Mouse (Mus musculus): ENCODE measurements around the gene Peak1. TPM values are rescaled to one million over a fixed set of nuclear protein-coding genes. Genes with fewer than 3 reads are reported as not detected.

Peak1 gene
- total RNA-seq, 2 experiments from 2014 or later, result 10.8 to 18.2 TPM

DNA sequence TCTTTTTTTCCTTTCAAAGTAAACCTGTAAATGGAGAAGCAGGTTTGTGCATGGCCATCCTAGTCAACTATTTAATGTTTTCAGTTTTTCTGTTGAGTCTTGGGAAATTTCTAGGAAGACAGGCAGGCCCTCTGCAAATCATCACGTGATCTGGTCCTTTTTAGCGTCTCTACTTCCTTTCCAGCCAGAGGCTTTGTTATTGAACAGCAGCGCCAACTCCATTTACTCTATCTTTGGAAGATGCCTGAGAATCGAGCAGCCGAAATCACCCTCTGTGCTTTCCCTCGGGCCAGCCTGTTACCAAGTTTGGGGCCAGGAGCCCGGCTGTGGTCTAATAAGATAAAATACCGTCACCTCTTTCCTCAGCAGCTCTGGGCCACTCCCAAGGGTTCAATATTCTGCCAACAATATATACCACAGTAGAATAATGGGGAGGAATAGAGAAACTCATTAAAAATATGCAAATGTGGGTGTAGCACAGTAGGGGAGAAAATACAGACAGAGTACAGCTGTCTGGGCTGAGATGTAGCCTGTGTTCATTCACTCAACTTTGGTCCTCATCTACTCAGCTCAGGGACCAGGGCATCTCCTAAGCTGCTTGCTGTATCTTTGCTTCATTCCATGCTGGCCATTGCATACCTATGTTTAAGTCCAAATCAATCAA lies 237.6 kb downstream of the Peak1 start:
- intact Hi-C loops (cut with DNase I), result no loop called here
- no peak for TF ChIP-seq CTCF (IDR thresholded peaks at IDR 0.05)
- H3K4me3 ChIP-seq, result no peak overlapping the region; the same call in 1 of the 2 replicates
- no peak overlapping the region for H3K27ac ChIP-seq
- DNase-seq, result no peak

DNA sequence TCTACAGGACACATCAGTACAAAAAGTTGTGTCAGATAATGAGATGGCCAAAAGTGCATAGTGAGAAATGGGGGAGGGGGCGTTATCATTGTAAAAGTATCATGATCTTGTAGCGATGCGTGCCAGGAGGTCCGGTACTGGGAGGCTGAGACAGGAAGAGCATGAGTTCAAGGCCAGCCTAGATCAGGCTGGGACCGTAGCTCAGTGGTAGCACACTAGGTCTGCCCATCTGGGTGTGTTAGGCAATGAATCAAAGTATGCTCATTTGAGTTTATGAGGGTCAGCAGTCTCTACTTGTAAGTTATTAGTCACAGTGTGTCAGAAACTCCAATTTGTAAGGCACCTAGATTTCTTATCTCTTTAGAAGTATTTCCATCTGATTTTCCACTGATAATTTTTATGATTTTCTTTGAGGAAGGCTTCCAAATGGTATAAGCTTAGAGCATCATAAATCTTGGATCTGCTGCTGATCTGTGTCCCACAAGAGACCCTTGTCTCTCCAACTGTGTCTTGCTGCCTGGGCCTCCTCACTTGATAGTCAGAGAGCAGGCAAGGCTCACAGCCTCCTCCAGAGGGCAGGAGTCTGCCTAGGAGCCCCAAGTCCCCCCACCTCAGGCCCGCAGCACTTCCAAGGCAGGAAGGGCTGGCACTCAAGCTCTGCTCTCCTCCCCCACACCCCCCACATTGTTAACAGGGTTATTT lies 238.3 kb downstream of the Peak1 start:
- H3K27ac ChIP-seq, result no peak overlapping the region
- TF ChIP-seq CTCF (IDR thresholded peaks at IDR 0.05), result peak; percentile 44; the same call in 1 of the 2 replicates
- no peak overlapping the region for H3K4me3 ChIP-seq
- no peak for DNase-seq
- intact Hi-C loops (cut with DNase I), result no loop called here

DNA sequence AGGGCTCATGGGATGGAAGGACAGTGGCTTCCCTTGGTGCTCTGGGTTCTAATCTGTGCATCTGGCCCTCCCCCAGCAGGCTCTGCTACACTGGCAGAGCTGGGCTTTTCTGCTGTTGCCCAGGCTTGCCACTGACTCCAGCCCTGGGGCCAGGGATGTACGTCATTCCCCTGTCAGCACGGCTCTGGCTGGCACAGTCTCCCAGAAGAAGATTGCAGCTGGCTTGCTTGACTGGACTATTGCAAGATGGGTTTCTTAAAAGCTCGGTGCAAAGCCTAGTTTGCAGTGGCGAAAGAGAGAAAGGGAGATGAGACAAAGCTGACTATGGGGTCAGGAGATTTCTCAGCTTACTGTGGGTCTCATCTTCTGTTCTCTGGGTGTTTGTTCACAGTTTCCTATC lies 240.5 kb downstream of the Peak1 start:
- no peak overlapping the region for H3K4me3 ChIP-seq
- H3K27ac ChIP-seq, result no peak overlapping the region
- DNase-seq, result peak; percentile 40
- intact Hi-C loops (cut with DNase I), result no loop called here
- TF ChIP-seq CTCF (IDR thresholded peaks at IDR 0.05), result no peak

DNA sequence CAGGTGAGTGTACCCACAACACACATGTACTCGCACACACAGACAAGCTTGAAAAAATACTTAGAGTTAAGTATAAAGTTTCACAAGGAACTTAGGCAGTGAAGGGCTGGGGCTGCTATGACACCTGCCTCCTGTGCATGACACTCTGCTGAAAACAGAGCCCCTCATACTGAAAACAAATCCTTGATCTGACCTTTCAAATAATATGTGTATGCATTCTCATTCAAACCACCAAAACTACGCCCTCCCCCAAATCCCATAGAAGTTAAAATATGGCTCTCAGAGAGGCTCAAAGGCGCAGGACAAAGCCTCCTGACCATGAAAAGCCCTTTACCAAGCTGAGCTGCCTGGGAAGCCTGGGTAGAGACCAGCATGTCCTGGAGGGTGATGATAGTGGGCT lies 242.6 kb downstream of the Peak1 start:
- no peak for TF ChIP-seq CTCF (IDR thresholded peaks at IDR 0.05)
- Histone ChIP-seq H3K27ac (no peak overlapping the region), H3K4me3 (no peak overlapping the region)
- intact Hi-C loops (cut with DNase I), result no loop called here
- no peak for DNase-seq

- H3K4me3 ChIP-seq, result no peak overlapping the region
- intact Hi-C loops (cut with DNase I), result no loop called here
- TF ChIP-seq CTCF (IDR thresholded peaks at IDR 0.05), result no peak
- no peak overlapping the region for H3K27ac ChIP-seq
- no peak for DNase-seq
Measured at GRCm38 (mm10) chr9:56167690-56168089, 250.2 kb downstream of the Peak1 start.

DNA sequence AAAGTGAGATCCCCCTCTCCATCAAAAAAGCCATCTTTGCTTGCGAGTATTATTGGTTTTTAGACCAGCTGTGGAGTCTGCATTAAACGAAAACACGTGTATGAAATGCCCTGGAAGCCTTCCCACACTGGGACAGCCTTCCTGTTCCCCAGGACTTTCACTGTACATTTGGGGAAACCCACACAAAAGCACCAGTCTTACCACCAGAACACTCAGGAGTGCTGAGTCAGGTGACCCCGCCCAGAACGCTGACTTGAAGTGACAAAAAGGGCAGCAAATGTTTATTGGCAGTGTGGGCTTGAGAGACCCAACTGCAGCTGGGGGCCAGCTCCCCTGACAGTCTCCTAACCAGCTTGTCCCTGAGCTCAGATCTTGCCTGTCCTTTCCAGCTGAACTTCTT lies 251.7 kb downstream of the Peak1 start:
- TF ChIP-seq CTCF (IDR thresholded peaks at IDR 0.05), result no peak
- Histone ChIP-seq H3K27ac (no peak overlapping the region), H3K4me3 (no peak overlapping the region)
- intact Hi-C loops (cut with DNase I), result no loop called here
- no peak for DNase-seq

DNA sequence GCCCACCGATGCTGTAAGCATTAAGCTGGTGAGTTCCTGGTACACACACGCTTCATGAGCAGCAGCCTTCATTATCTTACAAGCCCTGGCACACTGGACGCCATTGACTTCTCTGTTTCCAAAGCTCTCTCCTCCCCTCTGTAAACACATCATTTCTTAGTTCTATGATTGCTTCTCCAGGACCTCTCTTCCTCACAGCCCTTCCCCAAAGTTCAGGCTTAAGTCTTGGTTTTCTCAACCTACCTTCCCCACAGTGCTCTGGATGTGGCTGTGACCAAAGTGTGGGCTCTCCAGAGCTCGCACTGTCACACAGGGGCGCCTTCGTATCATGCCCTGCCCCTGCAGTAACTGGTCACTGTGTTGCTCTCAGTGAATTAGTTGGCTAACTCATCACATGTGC lies 252.5 kb downstream of the Peak1 start, which contains the start of gene Tspan3:
Tspan3 (minus strand) TSS at position 101 of the 400 bp plus-strand sequence.
- DNase-seq, result no peak
- intact Hi-C loops (cut with DNase I), result no loop called here
- no peak for TF ChIP-seq CTCF (IDR thresholded peaks at IDR 0.05)
- Histone ChIP-seq H3K27ac (no peak within 1 kb of the TSS), H3K4me3 (no peak within 1 kb of the TSS)

DNA sequence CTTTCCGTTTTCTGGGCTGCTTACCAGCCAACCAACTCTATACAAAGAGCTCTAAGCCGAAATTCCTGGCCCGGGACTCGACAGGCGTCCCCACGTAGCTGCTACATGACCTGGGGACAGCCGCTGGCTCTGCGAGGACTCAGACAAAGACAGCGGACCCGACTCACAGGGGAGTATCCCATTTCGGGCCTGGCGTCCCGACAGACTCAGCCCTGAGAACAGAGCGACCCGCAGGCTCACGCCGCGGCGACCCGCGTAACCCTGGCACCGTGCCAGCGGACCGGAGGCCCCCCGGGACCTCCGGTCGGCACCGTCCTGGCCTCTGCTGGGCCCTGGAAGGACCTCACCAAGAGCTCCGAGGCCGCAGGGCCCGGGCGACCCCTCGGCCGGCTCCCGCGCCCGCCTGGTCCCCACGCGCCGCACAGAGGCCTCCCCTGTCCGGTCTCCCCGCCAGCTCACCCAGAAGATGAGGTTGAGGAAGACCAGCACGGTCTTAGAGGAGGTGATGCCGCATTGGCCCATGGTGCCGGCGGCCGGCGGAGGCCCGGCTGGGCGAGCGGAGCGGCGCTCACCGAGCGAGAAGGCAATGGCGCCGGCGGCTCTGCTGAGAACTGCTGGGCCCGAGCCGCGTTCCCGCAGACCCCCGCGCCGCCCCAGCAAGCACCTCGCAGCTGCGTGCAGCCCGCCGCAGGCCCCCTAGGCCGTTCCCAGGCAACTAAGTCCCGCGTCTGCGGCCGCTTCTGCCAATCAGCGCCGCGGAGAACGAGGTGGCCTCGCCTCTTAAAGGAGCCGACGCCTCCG lies 257.3 kb downstream of the Peak1 start:
- no peak for TF ChIP-seq CTCF (IDR thresholded peaks at IDR 0.05)
- H3K27ac ChIP-seq, result peak overlapping the region; percentile 95
- DNase-seq, result peak; percentile 95
- intact Hi-C loops (cut with DNase I), result no loop called here
- H3K4me3 ChIP-seq, result peak overlapping the region; percentile 94

GRCm38 (mm10) chr9:56159456-56159855 lies 258.4 kb downstream of the Peak1 start:
- no peak for TF ChIP-seq CTCF (IDR thresholded peaks at IDR 0.05)
- peak overlapping the region; percentile 94 for H3K4me3 ChIP-seq
- H3K27ac ChIP-seq, result peak overlapping the region; percentile 95
- DNase-seq, result no peak
- intact Hi-C loops (cut with DNase I), result no loop called here

DNA sequence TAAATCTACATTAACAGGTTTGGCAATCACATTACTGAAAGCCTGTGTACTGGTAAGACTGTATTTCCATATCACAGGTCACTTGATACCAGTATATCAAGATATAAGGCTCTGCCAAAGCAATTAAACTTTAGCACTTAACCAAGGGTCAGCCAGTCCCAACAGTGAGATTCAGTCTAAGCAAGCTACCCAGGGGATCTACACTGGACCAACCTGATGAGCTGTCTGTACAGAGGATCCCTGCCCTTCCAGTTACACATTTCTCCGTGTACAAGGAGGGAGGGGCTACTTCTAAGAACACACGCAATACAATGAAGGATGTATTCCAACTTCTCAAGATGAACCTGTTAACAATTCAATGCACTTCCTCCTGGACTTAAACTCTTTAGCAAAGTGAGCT lies 259.8 kb downstream of the Peak1 start:
- TF ChIP-seq CTCF (IDR thresholded peaks at IDR 0.05), result no peak
- Histone ChIP-seq H3K4me3 (no peak overlapping the region), H3K27ac (peak overlapping the region; percentile 0; the same call in 1 of the 2 replicates)
- DNase-seq, result no peak
- intact Hi-C loops (cut with DNase I), result no loop called here

GRCm38 (mm10) chr9:56154572-56154971 lies 263.3 kb downstream of the Peak1 start:
- H3K27ac ChIP-seq, result peak overlapping the region; percentile 32; the same call in 1 of the 2 replicates
- intact Hi-C loops (cut with DNase I), result no loop called here
- H3K4me3 ChIP-seq, result no peak overlapping the region
- no peak for DNase-seq
- TF ChIP-seq CTCF (IDR thresholded peaks at IDR 0.05), result no peak

DNA sequence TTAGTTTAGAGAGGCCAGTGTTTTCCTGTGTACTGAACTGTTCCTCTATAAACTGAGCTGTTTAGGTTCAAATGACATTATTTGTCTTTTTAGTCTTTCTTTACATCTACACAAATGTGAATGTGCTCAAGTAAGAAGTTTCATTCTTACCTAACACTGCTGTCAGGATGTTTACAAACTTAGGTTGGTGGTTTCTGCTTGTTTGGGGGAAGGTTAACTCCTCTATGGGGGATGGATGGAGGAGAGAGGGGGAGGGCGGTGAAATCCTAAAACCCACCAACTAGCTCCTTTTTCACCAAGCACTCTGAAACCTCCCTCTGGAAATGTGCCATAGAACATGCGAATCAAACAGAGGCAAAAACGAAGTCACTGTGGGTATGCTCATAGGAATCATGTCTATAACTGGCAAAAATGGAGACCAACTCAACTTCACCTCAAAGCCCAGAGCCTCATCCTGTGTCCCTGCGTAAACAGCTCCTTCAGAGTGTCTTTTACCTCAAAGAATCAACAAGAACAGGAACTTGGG lies 265.3 kb downstream of the Peak1 start:
- TF ChIP-seq CTCF (IDR thresholded peaks at IDR 0.05), result no peak
- Histone ChIP-seq H3K27ac (peak overlapping the region; percentile 88), H3K4me3 (peak overlapping the region; percentile 45)
- intact Hi-C loops (cut with DNase I), result no loop called here
- DNase-seq, result no peak
